Mouse (Mus musculus): ENCODE data around the gene Nucb1.

- TF ChIP-seq CTCF (conservative IDR thresholded peaks at IDR 0.05; ENCODE audit: insufficient read depth, insufficient read length, low read depth, low read length) (no peak), POLR2A (IDR thresholded peaks at IDR 0.05; ENCODE audit: low read depth, low read length) (no peak)
Observed at GRCm38 (mm10) chr7:45558907-45559306, 48.7 kb upstream of the Nucb1 start.

All from kidney, adult 2 months (tissue).